Mouse (Mus musculus) stomach, embryonic 16.5 days (tissue): Measurements from ENCODE around the gene Rhbdd3. TPM values are rescaled to one million over a fixed set of nuclear protein-coding genes. Genes with fewer than 3 reads are reported as not detected.

Experiments used
- ATAC-seq: fragments of 200-750 bp; cut with Nextera tagmentation; 2 replicates; pipeline ENCODE4 v1.8.0; 2017; ENCODE audit warnings: moderate number of reproducible peaks, moderate TSS enrichment; ENCODE audit not compliant: insufficient read depth, low FRiP score
- H3K27ac ChIP-seq: fragments of 300-500 bp; sonication (generic); 2 replicates; pipeline ENCODE4 v1.5.1; 2014; ENCODE audit warnings: low read length
- H3K27me3 ChIP-seq: fragments of 300-500 bp; sonication (generic); 2 replicates; pipeline ENCODE4 v1.6.1; 2014; ENCODE audit warnings: low read length, control low read depth, mixed read lengths; ENCODE audit not compliant: control insufficient read depth, insufficient read depth
- H3K36me3 ChIP-seq: fragments of 300-500 bp; sonication (generic); 2 replicates; pipeline ENCODE4 v1.6.1; 2014; ENCODE audit warnings: low read length; ENCODE audit not compliant: control insufficient read depth, insufficient read depth
- H3K4me1 ChIP-seq: fragments of 300-500 bp; sonication (generic); 2 replicates; pipeline ENCODE4 v1.6.1; 2014; ENCODE audit warnings: low read length, control low read depth, mixed read lengths; ENCODE audit not compliant: control insufficient read depth, insufficient read depth
- H3K4me2 ChIP-seq: fragments of 300-500 bp; sonication (generic); 2 replicates; pipeline ENCODE4 v1.6.1; 2014; ENCODE audit warnings: low read depth, low read length, mixed read lengths
- H3K4me3 ChIP-seq: fragments of 300-500 bp; sonication (generic); replicated peaks from 2 replicates; pipeline ENCODE4 v1.5.1; 2014; ENCODE audit warnings: mild to moderate bottlenecking, low read length
- H3K9ac ChIP-seq: fragments of 300-500 bp; sonication (generic); 2 replicates; pipeline ENCODE4 v1.6.1; 2014; ENCODE audit warnings: low read length
- H3K9me3 ChIP-seq: fragments of 300-500 bp; sonication (generic); replicated peaks from 2 replicates; pipeline ENCODE4 v1.6.1; 2016; ENCODE audit warnings: low read length, control low read depth; ENCODE audit not compliant: control insufficient read depth
- WGBS: fragments of 180-500 bp; shearing (Covaris S2); extraction: QIAGEN DNeasy Blood & Tissue Kit; methylation state at CpG from one replicate; pipeline ENCODE4 v1.1.7; 2014; 5-methylcytosine and 5-hydroxymethylcytosine counted together
- polyA plus RNA-seq: library from polyadenylated mRNA; unstranded; fragments of >200 nt; fragmentation: Nextera tagmentation; extraction: Ambion mirVana; gene quantifications from 2 replicates; pipeline ENCODE4 v1.2.1, GENCODE M21; 2015

Rhbdd3 gene
- polyA plus RNA-seq, 1 experiment from 2014 or later, result 25.2 TPM

DNA sequence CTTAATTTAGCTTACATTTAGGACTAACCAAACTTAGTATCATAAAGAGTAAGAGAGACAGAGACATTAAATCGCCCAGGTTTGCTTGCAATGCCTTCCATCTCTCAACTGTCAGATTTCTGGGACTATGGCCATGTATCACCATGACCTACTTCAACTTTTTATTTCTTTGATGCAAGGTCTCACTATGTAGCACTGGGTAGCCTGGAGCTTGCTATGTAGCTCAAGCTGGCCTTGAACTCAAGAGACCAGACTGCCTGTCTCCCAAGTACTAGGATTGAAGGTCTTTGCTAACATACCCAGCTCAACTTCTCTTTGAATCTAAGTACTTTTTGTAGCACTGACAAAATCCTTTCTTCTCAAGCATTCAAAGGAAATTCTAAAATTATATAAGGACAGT, 9.6 kb upstream of the Rhbdd3 start:
- Histone ChIP-seq H3K36me3 (peaks cover 59% of the 10 kb centered on the region), H3K4me3 (no peak overlapping the region), H3K4me2 (no peak overlapping the region), H3K9ac (no peak overlapping the region), H3K27ac (no peak overlapping the region), H3K4me1 (0 out of 2 replicates have a peak, but pooled peaks cover 4% of the 10 kb centered on the region), H3K9me3 (no peaks in the 10 kb centered on the region), H3K27me3 (no peaks in the 10 kb centered on the region)
- no peak for ATAC-seq
- 95% methylated on average over 1 of the region's 1 CpGs for WGBS

- peaks cover 12% of the 10 kb centered on the region for H3K4me1 ChIP-seq
- no peak for ATAC-seq
- peaks cover 43% of the 10 kb centered on the region for H3K36me3 ChIP-seq
- H3K4me2 ChIP-seq, result no peak overlapping the region
- no peak overlapping the region for H3K4me3 ChIP-seq
- H3K27me3 ChIP-seq, result no peaks in the 10 kb centered on the region
- H3K27ac ChIP-seq, result no peak overlapping the region
- no peaks in the 10 kb centered on the region for H3K9me3 ChIP-seq
- WGBS, result 40% methylated on average over 2 of the region's 2 CpGs
- H3K9ac ChIP-seq, result no peak overlapping the region
Measured at GRCm38 (mm10) chr11:5091706-5092105, 7.0 kb upstream of the Rhbdd3 start.

DNA sequence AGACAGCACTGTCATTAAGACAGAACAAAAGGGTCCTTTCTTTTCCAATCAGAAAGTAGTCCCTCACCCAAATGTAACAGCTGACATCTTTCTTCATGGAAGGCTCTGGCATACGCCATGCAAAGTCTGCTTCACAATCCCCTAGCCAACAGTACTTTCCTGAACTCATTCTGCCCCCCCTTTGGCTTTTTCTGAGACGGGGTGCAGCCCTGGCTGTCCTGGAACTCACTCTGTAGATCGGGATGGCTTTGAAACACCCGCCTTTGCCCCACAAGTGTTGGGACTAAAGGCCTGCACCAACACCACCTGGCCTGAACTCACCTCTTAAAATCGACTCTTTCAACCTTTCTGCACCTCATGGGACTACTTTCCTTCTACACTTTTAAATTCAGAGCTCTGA, 2.8 kb upstream of the Rhbdd3 start:
- H3K27ac ChIP-seq, result no peak overlapping the region
- no peaks in the 10 kb centered on the region for H3K27me3 ChIP-seq
- H3K36me3 ChIP-seq, result peaks cover 14% of the 10 kb centered on the region; the same call in 1 of the 2 replicates
- peaks cover 29% of the 10 kb centered on the region for H3K4me1 ChIP-seq
- no peak overlapping the region for H3K4me2 ChIP-seq
- ATAC-seq, result no peak
- no peak overlapping the region for H3K9ac ChIP-seq
- no peak overlapping the region for H3K4me3 ChIP-seq
- 69% methylated on average over 5 of the region's 5 CpGs for WGBS
- no peaks in the 10 kb centered on the region for H3K9me3 ChIP-seq

- Histone ChIP-seq H3K4me1 (peaks cover 36% of the 10 kb centered on the region), H3K27ac (no peak overlapping the region), H3K27me3 (no peaks in the 10 kb centered on the region), H3K36me3 (peaks cover 9% of the 10 kb centered on the region; the same call in 1 of the 2 replicates), H3K9ac (peak overlapping the region; percentile 100; the same call in 1 of the 2 replicates), H3K9me3 (no peaks in the 10 kb centered on the region), H3K4me3 (peak overlapping the region; percentile 97; the same call in 1 of the 2 replicates), H3K4me2 (peak overlapping the region; percentile 83)
- ATAC-seq, result no peak
- WGBS, result 46% methylated on average over 8 of the region's 8 CpGs
Measured at GRCm38 (mm10) chr11:5096480-5097020, 2.2 kb upstream of the Rhbdd3 start.

GRCm38 (mm10) chr11:5098035-5098735, 541 bp upstream of the Rhbdd3 start:
- under 1% methylated on average over 44 of the region's 44 CpGs for WGBS
- no peak; the same call in 1 of the 2 replicates for ATAC-seq
- H3K4me2 ChIP-seq, result peak overlapping the region; percentile 83

DNA sequence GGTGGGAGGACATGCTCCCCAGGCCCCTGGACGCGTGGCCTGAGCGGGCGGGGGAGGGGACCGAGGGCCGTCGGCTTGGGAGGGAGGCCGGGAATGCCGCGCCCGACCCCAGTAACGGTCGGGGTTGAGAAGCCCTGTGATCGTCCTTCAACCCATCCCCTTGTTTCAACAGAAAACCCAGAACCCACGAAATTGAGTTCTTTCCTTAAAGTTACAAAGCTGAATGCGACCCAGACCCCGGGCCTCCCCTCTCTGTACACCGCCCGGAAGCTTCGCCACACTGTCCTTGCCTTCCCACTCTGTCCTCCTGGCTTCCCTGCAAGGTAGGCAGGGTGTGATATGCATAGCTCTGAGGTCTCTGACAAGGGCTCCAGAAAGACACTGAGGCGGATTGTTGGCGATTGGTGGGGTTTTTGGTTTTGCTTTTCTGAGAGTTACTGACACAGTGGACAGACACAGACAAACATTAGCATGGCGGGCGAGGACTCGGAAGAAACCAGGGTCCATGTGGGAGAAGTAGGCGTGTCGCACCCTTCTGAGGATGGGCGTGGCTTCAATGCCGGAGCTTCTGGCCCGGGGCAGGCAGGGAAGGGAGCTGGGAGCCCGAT, 954 bp downstream of the Rhbdd3 start:
- peak; percentile 78 for ATAC-seq
- H3K4me2 ChIP-seq, result peak overlapping the region; percentile 88
- no peaks in the 10 kb centered on the region for H3K36me3 ChIP-seq
- H3K27me3 ChIP-seq, result no peaks in the 10 kb centered on the region
- H3K27ac ChIP-seq, result peak overlapping the region; percentile 98
- peak overlapping the region; percentile 97 for H3K4me3 ChIP-seq
- peaks cover 32% of the 10 kb centered on the region for H3K4me1 ChIP-seq
- under 1% methylated on average over 31 of the region's 31 CpGs for WGBS
- no peaks in the 10 kb centered on the region for H3K9me3 ChIP-seq
- H3K9ac ChIP-seq, result peak overlapping the region; percentile 100

More at GRCm38 (mm10) chr11:5098035-5098735, 541 bp upstream of the Rhbdd3 start:
- Histone ChIP-seq H3K9ac (peak overlapping the region; percentile 100), H3K36me3 (no peaks in the 10 kb centered on the region), H3K4me1 (peaks cover 36% of the 10 kb centered on the region), H3K27ac (peak overlapping the region; percentile 98), H3K9me3 (no peaks in the 10 kb centered on the region), H3K27me3 (no peaks in the 10 kb centered on the region), H3K4me3 (peak overlapping the region; percentile 97)

- H3K9ac ChIP-seq, result peak overlapping the region; percentile 100
- H3K9me3 ChIP-seq, result no peaks in the 10 kb centered on the region
- H3K27ac ChIP-seq, result peak overlapping the region; percentile 98
- no peak for ATAC-seq
- H3K4me3 ChIP-seq, result peak overlapping the region; percentile 97
- peak overlapping the region; percentile 88 for H3K4me2 ChIP-seq
- peaks cover 32% of the 10 kb centered on the region for H3K4me1 ChIP-seq
- H3K36me3 ChIP-seq, result no peaks in the 10 kb centered on the region
- no peaks in the 10 kb centered on the region for H3K27me3 ChIP-seq
- WGBS, result under 1% methylated on average over 7 of the region's 7 CpGs
Measured at GRCm38 (mm10) chr11:5100283-5100682, 1.6 kb downstream of the Rhbdd3 start.

- H3K36me3 ChIP-seq, result no peaks in the 10 kb centered on the region
- H3K4me2 ChIP-seq, result peak overlapping the region; percentile 88
- peaks cover 31% of the 10 kb centered on the region for H3K4me1 ChIP-seq
- no peaks in the 10 kb centered on the region for H3K9me3 ChIP-seq
- peak overlapping the region; percentile 97 for H3K4me3 ChIP-seq
- ATAC-seq, result no peak
- WGBS, result 43% methylated on average over 5 of the region's 5 CpGs
- H3K27ac ChIP-seq, result peak overlapping the region; percentile 98; the same call in 1 of the 2 replicates
- H3K9ac ChIP-seq, result peak overlapping the region; percentile 100; the same call in 1 of the 2 replicates
- no peaks in the 10 kb centered on the region for H3K27me3 ChIP-seq
Measured at GRCm38 (mm10) chr11:5100801-5101200, 2.1 kb downstream of the Rhbdd3 start.

DNA sequence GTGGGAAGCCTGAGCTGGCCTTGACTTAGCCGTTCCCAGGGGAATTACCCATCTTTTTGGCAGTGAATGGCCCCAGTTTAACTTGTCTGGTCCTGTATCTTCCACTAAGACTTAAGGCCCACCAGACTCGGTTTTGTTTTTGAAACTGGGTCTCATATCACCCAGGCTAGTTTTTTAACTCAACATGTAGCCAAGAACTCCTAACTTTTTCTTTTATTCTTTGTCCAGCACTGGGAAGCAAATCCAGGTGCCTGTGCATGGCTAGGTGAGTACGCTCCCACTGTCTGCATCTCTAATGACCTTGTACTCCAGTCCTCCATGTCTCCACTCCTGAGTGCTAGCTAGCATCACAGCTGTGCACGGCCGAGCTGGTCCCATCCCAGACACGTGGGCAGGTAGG, 2.9 kb downstream of the Rhbdd3 start:
- no peak overlapping the region for H3K4me2 ChIP-seq
- no peaks in the 10 kb centered on the region for H3K9me3 ChIP-seq
- 78% methylated on average over 6 of the region's 6 CpGs for WGBS
- no peak for ATAC-seq
- H3K36me3 ChIP-seq, result no peaks in the 10 kb centered on the region
- H3K9ac ChIP-seq, result 0 out of 2 replicates have a peak overlapping the region, but pooled peaks have one; percentile 100
- no peak overlapping the region for H3K4me3 ChIP-seq
- H3K27me3 ChIP-seq, result no peaks in the 10 kb centered on the region
- peaks cover 25% of the 10 kb centered on the region for H3K4me1 ChIP-seq
- no peak overlapping the region for H3K27ac ChIP-seq
